Mouse (Mus musculus) neutrophil, adult 5-6 weeks (primary cell): Measurements from ENCODE around the gene Eef1a2. TPM values are rescaled to one million over a fixed set of nuclear protein-coding genes. Genes with fewer than 3 reads are reported as not detected.

Experiments
- ATAC-seq: fragments of 151-379, 151-347 bp; 2 replicates; pipeline ENCODE4 v1.8.0; 2017; ENCODE audit warnings: mild to moderate bottlenecking, moderate TSS enrichment; ENCODE audit not compliant: insufficient number of reproducible peaks, poor library complexity, low FRiP score, severe bottlenecking; ENCODE audit errors: extremely low read depth
- total RNA-seq: library from RNA; stranded (forward); fragments of 200-1000 nt; gene quantifications from 2 replicates; pipeline ENCODE4 v1.2.3, GENCODE M21; 2017

Eef1a2 gene
- total RNA-seq, 1 experiment from 2014 or later, result not detected

DNA sequence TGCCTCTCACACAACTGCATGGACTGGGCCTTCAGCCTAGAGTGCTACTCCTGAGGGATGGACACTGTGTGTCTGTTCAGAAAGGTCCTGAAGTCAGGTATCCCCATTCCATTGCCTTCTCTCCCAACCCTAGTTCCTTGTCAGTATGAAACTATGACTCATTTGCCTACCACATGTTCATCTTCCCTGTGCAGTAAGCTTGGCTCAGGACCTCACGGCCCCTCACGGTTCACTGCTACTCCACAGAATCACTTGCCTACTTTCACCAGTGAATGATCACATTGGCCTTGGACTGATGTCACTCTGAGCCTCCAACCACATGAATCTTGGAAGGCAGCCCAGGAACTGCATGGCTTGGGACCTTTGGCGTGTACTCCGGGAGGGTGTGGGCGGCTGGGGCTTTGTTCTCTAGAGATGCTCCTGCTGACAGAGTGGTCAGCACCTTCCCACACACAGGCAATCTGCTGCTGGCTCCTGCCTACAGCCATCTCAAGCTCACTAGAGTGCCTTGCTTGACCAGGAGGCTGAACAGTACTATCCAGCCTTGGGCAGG is 17.1 kb downstream of the Eef1a2 start:
- ATAC-seq, result no peak

DNA sequence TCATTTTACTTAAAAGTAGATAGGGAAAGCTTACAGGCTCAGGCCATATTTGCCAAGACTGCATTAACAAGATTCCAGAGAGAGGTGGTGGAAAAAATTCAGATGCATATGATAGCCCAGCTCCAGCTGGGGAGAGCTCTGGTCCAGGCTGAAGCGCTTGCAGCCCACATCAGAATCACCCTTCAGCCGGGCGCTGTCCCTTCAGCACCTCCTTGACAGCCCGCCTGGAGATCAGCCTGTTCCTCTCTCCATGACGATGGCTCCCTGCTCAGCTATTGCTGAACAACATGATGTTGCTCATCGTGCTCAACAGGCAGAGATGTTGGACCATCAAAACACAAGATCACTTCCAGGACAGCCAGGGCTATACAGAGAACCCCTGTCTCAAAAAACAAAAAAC is 19.9 kb downstream of the Eef1a2 start:
- no peak for ATAC-seq

GRCm38 (mm10) chr2:181135446-181135818 is 21.4 kb downstream of the Eef1a2 start:
- no peak for ATAC-seq

GRCm38 (mm10) chr2:181134591-181135445 is 22.0 kb downstream of the Eef1a2 start, which contains the start of gene Kcnq2:
Gene Kcnq2, minus strand, starts transcription at chr2:181135300.
- ATAC-seq, result no peak

GRCm38 (mm10) chr2:181133837-181134590 is 22.8 kb downstream of the Eef1a2 start:
- no peak for ATAC-seq

DNA sequence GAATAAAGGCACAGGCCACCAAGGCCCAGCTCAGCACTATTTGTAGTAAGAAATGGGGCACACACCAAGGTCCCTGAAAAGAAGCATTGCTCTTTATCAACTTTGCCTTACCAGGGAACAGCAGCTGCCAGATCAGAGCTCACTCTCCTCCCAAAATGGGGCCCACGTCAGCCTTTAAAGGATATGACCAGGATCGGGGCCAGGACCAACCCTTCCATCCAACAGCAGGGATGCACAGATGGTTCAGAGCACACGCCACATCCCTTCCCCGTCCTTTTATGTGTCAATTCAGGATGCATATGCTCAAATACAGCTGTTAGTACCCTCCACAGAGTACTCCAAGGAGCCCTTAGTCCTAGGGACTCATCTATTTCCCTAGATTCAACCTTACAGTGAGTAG is 26.6 kb downstream of the Eef1a2 start:
- ATAC-seq, result no peak

GRCm38 (mm10) chr2:181128963-181129362 is 27.9 kb downstream of the Eef1a2 start:
- no peak for ATAC-seq

- no peak for ATAC-seq
These were observed 29.0 kb downstream of the Eef1a2 start for GRCm38 (mm10) chr2:181127786-181128185.

DNA sequence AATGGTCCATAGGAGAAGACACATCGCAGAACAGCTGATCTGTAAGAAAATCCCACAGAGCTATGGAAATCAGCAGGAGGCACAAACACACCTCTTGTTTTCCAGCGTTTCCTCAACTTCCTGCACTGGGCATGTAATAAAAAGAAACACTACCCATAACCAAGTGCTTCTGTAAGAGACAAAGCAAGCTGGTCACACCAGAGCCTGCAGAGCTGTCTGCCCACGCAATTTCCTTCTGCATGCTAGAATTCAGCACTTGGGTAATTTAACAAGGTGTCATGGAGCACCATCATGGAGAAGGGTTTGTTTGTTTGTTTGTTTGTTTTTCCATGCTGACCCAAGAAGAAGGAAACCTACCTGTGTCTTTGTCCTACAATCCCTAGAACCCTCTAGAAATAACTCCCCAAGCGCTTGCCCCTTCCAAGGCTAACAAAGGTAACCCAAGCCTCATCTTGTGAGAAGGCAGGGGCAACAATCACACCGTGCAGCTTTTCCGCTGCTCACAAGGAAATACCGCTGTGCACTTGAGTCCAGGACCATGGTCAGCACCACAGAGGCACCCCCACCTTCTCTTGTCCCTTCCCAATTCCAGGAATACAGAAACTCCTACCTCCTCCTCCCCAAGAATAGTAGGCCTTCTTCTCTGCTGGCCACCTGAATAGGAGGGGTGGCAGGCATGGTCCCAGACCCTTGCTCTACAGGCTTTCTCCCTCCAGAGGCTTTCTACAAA is 30.9 kb downstream of the Eef1a2 start:
- no peak for ATAC-seq

- ATAC-seq, result no peak
These were observed 34.2 kb downstream of the Eef1a2 start for GRCm38 (mm10) chr2:181122642-181123041.

DNA sequence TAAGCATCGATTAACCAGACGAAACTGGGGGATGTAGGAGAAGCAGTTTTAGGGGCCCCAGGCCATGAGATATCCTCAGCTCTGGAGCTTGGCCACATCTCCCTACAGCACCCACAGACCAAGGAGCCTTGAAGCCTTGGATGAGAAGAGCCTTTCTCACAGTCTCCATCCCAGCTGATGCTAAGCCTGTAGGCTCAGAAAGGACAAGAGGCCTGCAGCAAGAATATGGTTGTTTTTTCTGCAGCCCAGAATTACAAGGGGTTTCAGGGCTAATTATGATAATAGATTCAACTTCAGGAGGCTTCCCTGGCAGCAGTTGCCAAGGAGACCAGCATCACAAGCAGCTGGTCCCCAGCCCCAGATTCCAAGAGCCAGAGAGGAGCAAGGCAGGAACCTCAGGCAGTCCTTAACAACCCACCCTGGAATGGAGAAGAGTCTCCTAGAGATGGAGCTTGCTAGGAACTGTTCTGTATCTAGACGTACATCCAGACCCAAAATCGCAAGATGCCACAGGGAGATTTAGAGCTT is 35.8 kb downstream of the Eef1a2 start:
- no peak for ATAC-seq

GRCm38 (mm10) chr2:181119952-181120351 is 36.9 kb downstream of the Eef1a2 start:
- ATAC-seq, result no peak

- ATAC-seq, result no peak
These were observed 40.4 kb downstream of the Eef1a2 start for GRCm38 (mm10) chr2:181116436-181116835.

DNA sequence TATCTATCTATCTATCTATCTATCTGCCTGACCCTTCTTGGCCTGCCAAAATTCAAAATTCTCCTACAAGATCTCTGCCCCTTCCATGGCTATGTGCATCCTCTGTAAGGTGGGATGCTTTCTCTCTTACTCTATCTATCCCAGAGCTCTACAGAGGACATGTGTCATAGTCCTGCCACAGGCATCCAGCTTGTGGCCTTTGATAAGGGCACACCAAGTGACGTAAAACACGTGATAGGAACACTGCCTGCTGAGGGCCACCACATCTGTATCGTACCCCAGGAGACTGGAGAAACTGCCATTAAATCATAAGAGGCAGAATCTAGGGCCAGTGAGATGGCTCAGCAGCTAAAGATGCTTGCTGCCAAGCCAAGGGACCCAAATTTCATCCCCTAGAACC is 41.4 kb downstream of the Eef1a2 start:
- no peak for ATAC-seq

DNA sequence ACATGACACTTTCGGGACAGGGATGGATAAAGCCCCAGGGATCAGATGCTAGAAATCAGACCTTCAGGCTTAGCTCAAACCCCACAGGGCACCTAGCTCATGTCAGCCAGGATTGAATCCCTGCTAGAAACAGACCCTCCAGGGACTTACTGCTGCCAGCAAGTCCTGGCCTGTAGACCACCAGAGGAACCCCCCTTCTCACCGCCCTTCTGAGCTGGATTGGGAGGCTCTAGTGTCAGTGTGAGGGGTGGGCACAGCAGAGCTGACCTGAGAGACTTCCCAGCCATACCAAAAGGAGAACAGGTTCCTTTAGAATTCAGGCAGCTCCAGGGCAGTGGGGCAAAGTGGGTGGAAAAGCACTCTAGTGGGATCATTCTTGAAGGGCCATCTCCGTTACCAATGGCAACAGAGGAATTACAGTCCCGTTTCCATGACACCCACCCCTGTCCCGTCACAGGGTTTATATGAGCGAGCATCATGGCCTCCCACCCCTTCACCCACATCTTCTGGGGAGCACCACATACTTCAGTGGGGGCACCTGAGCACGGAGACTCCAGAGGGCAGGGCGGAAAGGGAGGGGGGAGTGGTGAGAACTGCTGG is 43.0 kb downstream of the Eef1a2 start:
- no peak for ATAC-seq

- ATAC-seq, result no peak
These were observed 45.1 kb downstream of the Eef1a2 start for GRCm38 (mm10) chr2:181111665-181112064.

- no peak for ATAC-seq
These were observed 52.7 kb downstream of the Eef1a2 start for GRCm38 (mm10) chr2:181104111-181104510.

DNA sequence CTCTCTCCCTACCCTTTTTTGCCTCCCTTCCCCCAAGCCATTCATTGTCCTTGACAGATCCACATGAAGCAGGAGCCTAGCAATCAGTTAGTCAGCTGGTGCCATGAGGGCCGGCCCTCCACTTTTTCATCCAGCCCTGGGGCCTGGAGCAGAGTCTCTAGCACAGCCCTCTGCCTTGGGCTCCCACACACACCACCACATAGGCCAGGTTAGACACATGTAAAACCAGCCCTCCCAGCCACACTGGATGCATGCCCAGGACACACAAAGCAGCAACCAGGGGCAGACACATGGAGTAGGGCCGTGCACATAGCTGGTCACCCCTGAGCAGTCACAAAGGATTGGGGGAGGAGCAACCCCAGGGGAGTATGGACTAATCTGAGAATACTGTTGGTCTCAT is 54.7 kb downstream of the Eef1a2 start:
- no peak for ATAC-seq

DNA sequence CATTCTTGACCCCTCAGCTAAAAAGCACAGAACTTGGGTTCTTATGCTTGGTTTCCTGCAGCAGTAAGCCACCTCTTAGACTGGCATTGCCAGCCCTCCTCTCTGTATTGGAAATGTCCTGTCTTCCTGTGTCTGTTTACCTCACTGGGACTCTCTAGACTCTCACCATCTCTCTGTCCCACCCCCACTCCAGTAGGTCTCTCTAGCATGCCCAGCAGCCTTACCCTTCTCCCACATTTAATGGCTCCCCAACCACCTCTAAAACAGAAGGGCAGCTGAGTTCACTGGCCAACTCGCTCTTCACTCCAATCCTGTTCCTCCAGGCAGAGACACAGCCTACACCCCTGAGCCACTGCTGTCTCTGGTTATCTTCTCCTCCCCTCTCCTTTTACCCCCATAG is 55.2 kb downstream of the Eef1a2 start:
- no peak for ATAC-seq
